Mouse (Mus musculus): ENCODE results near the gene Adk. TPM values are rescaled to one million over a fixed set of nuclear protein-coding genes. Genes with fewer than 3 reads are reported as not detected.
"Not testable (repeated sequence)": the region's sequence is repeated elsewhere in the genome, so short reads cannot be mapped to it uniquely, and the experiment has no call there.

The Adk gene
- total RNA-seq, 2 experiments from 2014 or later, result 65.1 to 77.9 TPM

- no peak for DNase-seq (ENCODE audit: low spot score in 2 of 2)
Observed at GRCm38 (mm10) chr14:21471975-21472374, 419.6 kb downstream of the Adk start.

- not testable (repeated sequence) for DNase-seq (ENCODE audit: low spot score in 2 of 2)
Observed at GRCm38 (mm10) chr14:21474593-21475132, 422.3 kb downstream of the Adk start.

GRCm38 (mm10) chr14:21477181-21477580 is 424.8 kb downstream of the Adk start:
- no peak for DNase-seq (ENCODE audit: low spot score in 2 of 2)

GRCm38 (mm10) chr14:21479566-21479965 is 427.2 kb downstream of the Adk start:
- DNase-seq (ENCODE audit: low spot score in 2 of 2), result no peak

- no peak for DNase-seq (ENCODE audit: low spot score in 2 of 2)
Observed at GRCm38 (mm10) chr14:21480191-21480590, 427.8 kb downstream of the Adk start.

GRCm38 (mm10) chr14:21481231-21481630 is 428.9 kb downstream of the Adk start, which contains the start of gene Kat6b:
Gene Kat6b, plus strand, starts transcription at chr14:21481434.
- no peak for DNase-seq (ENCODE audit: low spot score in 2 of 2)

- no peak for DNase-seq (ENCODE audit: low spot score in 2 of 2)
Observed at GRCm38 (mm10) chr14:21484199-21484598, 431.8 kb downstream of the Adk start.

- no peak for DNase-seq (ENCODE audit: low spot score in 2 of 2)
Observed at GRCm38 (mm10) chr14:21484693-21485092, 432.3 kb downstream of the Adk start.

- no peak for DNase-seq (ENCODE audit: low spot score in 2 of 2)
Observed at GRCm38 (mm10) chr14:21485961-21486520, 433.7 kb downstream of the Adk start.

GRCm38 (mm10) chr14:21487135-21487534 is 434.8 kb downstream of the Adk start:
- not testable (repeated sequence) for DNase-seq (ENCODE audit: low spot score in 2 of 2)

GRCm38 (mm10) chr14:21488426-21489115 is 436.2 kb downstream of the Adk start:
- DNase-seq (ENCODE audit: low spot score in 2 of 2), result not testable (repeated sequence)

GRCm38 (mm10) chr14:21489116-21489485 is 436.7 kb downstream of the Adk start:
- no peak for DNase-seq (ENCODE audit: low spot score in 2 of 2)

GRCm38 (mm10) chr14:21490141-21490540 is 437.8 kb downstream of the Adk start:
- no peak for DNase-seq (ENCODE audit: low spot score in 2 of 2)

Other genes starting within 250 kb of the Adk start
- gene Plau, start 215.9 kb upstream of the Adk start, total RNA-seq (2021), result 1 to 10 TPM; 7.7 to 8.2 TPM
- gene Vcl, start 123.2 kb upstream of the Adk start, total RNA-seq (2021), result 10 to 100 TPM; 21.7 to 26.0 TPM
- 10 to 100 TPM; 64.8 to 67.4 TPM for gene Ap3m1, start 66 bp upstream of the Adk start, total RNA-seq (2021)

Data from left cerebral cortex, adult 18-20 months (tissue).